Mouse (Mus musculus) right cerebral cortex, postnatal 10 days (tissue): ENCODE measurements around the gene BC049352.
A peak's percentile ranks its signal among the peaks of the same experiment; 100 is the strongest.

Source experiments
- DNase-seq, 2 experiments: peaks; one replicate each; pipeline ENCODE4 v3.0.0; 2021; ENCODE audit warnings: low spot score in 2 of 2

Gene BC049352

DNA sequence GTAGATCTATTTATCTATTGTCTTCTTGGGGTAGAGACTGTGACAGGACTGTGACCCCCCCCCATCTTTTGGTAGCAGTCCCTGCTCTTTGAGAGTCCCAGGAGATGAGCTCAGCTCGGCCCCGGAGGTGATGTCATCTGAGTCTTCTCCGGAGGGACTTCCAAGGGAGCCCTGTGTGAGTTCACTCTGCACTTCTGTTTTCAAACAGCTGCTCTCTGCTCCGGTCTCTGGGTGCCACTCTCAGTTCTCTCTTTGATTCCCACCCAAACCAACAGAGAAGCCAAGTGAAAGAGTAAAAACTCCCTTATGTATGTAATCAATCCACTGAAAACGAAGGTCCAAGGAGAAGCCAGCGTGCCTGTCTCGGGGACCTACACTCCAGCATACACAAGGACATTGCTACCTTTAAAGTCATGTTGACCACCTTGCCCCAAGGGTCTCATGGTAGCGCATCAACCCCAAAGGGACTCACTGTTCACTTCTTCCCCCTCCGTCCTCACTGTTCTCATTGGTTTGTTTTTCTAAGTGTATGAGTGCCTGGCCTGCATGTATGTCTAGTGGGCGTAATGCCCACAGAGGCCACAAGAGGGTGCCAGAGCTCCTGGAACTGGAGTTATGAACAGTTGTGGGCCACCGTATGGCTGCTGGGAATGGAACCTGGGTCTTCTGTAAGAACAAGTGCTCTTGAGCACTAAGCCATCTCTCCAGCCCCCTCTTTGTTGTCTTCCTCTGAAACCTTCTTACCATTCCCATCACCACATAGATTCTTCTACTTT lies 117.6 kb downstream of the BC049352 start:
- DNase-seq = peak; percentile 36 to 46
